Mouse (Mus musculus): Measurements from ENCODE around the gene Ltb4r2.

DNA sequence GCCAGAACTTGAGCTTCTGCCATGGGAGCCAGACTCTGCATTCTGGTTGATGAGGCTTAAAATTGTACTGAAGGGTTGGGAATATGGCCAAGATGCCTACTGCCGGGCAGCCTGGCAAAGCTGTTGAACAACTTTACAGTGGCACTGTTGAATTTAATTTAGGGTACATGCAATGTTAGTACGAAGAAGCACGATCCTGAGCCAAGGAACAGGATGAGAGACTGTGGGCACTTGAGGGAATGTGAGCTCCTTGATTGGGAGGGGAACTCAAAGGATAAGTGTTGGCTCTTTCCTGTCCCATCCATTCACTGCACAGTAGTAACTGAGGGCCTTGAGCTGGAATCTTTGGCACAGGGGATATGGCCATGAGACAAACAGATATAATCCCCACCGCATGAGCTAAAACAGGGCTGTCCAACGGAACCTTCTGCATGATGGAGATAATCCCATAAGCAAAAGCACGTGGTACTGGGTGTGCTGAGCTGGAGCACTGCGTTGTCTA is 30.6 kb upstream of the Ltb4r2 start:
- TF ChIP-seq CTCF (IDR thresholded peaks at IDR 0.05; ENCODE audit: control insufficient read depth, insufficient read depth, insufficient replicate concordance, low read depth, low read length) (no peak), POLR2A (IDR thresholded peaks at IDR 0.05; ENCODE audit: control insufficient read depth, low read depth, low read length) (no peak)
